Mouse (Mus musculus) kidney, postnatal 4 days (tissue): Measurements from ENCODE around the gene 0610040J01Rik.

Source experiments
- DNase-seq, 2 experiments: peaks; one replicate each; pipeline ENCODE4 v3.0.0; 2021; ENCODE audit warnings: mixed read lengths in 2 of 2

0610040J01Rik gene

DNA sequence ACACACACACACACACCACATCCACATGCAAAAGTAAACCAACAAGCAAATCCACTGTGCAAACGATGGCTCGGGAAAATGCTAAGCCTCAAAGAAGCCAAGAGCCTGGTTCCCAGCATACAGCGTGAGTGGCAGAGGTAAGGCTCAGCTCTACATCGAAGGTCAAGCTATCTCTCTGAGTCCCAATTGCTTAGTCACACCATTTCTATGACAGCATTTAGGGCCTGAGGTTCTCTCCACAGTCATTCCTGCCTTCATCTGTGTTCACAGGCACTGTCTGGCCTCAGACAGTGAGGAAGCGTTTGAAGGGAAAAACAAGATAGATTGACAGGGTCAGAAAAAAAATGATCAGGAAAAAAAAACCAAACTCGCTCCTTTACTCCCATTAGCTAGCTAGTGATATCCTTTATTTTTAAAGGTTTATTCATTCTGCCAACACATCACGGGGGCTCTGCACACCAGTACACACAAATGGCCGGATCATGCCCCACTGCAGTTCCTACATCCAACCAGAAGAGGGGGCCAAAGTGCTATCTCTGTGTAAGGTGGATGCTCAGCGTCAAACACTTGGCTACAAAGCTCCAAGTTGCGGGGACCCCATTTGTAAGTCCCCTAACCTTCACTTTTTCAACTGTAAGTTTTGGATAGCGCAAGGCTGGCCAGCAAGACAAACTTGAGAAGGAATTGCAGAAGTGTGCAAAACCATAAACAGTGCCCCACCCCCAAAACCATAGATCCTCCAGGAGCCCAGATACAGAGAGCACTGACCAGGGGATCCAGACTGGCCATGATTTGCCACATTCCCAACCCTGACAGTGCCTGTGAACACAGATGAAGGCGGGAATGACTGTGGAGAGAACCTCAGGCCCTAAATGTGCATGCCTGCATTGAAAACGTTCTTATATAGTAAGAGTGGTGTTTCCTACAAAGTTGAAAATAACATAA lies 94.3 kb downstream of the 0610040J01Rik start:
- DNase-seq, result peak; percentile 87 to 88

GRCm38 (mm10) chr5:63907513-63907912 lies 95.3 kb downstream of the 0610040J01Rik start:
- DNase-seq, result no peak

- no peak for DNase-seq
These were observed 98.2 kb downstream of the 0610040J01Rik start for GRCm38 (mm10) chr5:63910171-63910960.

GRCm38 (mm10) chr5:63914896-63915295 lies 102.7 kb downstream of the 0610040J01Rik start:
- no peak for DNase-seq

DNA sequence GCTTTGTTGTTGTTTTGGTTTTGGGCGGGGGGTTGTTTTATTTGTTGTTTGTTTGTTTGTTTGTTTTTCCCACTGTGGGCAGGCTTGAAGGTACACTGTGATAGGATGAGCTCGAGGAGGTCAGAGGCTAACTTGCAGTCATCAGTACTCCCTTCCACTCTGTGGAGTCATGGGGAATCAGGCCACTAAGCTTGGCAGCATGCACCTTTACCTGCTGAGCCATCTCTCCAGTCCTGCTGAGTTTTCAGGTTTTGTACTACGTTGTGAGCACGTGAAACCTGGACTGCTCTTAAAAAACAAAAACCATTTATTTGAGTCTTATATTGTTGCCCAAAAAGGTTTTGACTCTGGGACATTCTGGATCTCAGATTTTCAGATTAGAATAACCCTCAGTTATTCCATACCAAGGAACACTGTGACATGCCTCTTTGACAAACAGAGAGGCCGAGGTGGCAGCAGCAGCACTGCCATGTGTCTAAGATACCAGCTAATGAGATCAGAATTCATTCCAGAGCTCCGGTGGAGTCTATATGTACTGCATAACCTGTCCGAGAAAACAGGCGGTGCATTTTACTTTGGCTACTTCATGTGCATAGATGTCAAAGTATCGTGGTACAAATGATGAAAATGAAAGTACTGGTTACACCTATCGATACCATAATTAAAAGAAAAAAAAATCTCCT lies 104.4 kb downstream of the 0610040J01Rik start:
- DNase-seq, result no peak

DNA sequence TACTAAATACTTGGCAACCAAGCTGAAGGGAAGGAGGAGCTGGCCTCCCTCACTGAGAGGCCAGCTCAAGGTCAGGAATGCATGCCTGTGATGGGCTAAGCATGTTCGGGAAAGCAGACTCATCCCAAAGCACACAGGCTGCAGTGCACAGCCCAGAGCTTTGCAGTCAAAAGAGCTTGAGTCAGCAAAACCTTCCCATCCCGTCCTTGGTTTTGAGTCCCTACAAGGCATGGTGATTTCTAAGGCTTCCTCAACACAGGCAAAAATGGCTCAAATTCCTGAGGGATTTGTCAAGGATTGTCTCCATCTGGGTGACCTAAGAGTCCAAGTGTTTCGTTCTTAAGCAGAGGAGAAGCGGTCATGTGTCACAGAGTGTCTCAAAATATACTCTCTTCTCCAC lies 106.0 kb downstream of the 0610040J01Rik start:
- DNase-seq, result peak in 1 of 2 experiments; percentile 27

- DNase-seq, result peak; percentile 21 to 51
These were observed 111.3 kb downstream of the 0610040J01Rik start for GRCm38 (mm10) chr5:63923305-63924025.

GRCm38 (mm10) chr5:63925035-63925628 lies 113.0 kb downstream of the 0610040J01Rik start:
- DNase-seq, result no peak

DNA sequence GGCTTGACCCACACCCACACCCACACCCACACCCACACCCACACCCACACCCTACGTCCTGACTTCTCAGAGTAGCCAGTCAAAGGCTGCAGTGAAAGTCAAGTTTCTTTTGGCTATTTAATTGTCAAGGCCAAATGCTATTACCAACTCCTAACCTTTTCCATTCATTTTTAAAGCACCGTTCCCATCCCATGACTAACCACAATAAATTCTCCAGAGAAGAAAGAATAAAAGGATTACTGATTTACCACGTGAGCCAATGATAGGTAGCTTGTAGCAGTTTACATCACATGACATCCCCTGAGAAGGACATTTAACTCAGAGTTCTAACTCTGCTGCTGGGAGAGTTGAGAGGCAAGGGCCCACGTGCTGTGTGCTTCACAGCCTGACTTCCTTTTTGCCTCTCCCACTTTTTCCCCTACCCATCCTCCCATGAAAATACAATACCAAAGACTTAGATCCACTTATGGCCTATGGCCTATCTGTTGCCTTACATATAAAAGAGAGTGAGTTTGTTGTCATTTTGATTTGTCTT lies 118.7 kb downstream of the 0610040J01Rik start:
- no peak for DNase-seq

- peak in 1 of 2 experiments; percentile 22 for DNase-seq
These were observed 120.7 kb downstream of the 0610040J01Rik start for GRCm38 (mm10) chr5:63932829-63933228.

- DNase-seq, result no peak
These were observed 123.4 kb downstream of the 0610040J01Rik start for GRCm38 (mm10) chr5:63935581-63935980.

DNA sequence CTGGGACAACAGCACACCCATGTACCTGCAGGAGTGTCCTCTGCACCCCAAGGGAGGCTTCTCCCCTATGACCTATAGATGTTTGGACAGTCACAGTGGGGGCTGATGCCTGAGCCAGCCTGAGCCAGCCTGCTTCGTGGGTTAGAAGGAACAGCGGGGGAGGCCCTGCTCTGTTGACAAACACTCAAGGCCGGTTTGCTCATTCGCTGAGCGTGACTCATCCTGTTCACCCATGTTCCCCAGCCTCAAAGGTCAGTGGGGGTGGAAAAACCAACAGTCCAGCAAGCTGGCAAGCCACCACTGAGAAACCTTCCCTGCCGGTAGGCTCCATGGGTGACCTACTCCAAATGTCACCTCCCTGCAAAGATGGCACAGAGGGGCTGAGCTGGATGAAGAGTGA lies 124.6 kb downstream of the 0610040J01Rik start:
- DNase-seq, result peak; percentile 49 to 66

GRCm38 (mm10) chr5:63938575-63938974 lies 126.4 kb downstream of the 0610040J01Rik start:
- DNase-seq, result no peak

DNA sequence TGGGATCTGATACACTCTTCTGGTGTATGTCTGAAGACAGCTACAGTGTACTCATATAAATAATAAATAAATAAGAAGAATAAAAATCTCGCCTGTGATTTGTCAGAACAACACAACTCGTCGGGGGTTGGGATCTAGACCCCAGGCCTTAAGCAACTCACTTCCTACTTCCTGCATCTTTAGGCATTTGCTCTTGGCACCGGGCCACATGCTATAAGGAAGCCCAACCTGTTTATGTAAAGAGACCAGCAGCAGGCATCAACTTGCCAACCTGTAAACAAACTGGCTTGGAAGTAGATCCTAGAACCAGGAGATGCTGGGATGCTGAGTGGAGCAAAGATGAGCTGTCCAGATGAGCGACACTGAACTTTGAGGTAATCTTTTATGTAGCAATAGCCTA lies 129.7 kb downstream of the 0610040J01Rik start:
- DNase-seq, result peak in 1 of 2 experiments; percentile 44

GRCm38 (mm10) chr5:63943291-63943690 lies 131.1 kb downstream of the 0610040J01Rik start:
- DNase-seq, result no peak

DNA sequence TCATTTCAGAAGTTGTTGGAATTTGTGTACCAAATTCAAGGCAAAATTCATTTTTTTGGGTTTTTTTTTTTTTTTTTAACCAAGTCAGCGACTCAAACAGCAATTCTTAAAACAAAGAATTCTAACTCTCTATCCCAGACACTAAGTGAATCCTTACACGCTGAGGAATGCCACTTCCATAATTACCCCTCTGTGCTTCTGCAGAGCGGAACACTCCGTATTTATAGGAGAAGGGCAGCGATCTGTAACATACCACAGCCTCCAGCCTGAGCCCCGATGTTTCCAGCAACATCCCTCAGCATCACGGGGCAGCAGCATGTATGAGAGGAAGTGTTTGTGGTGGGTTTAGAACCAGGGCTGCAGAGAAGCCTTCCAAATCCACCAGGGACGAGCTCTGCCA lies 135.4 kb downstream of the 0610040J01Rik start:
- DNase-seq, result no peak

GRCm38 (mm10) chr5:63949195-63949594 lies 137.0 kb downstream of the 0610040J01Rik start:
- peak in 1 of 2 experiments; percentile 64 for DNase-seq
